Mouse (Mus musculus): ENCODE data around the gene Lrp2.

Lrp2 gene

DNA sequence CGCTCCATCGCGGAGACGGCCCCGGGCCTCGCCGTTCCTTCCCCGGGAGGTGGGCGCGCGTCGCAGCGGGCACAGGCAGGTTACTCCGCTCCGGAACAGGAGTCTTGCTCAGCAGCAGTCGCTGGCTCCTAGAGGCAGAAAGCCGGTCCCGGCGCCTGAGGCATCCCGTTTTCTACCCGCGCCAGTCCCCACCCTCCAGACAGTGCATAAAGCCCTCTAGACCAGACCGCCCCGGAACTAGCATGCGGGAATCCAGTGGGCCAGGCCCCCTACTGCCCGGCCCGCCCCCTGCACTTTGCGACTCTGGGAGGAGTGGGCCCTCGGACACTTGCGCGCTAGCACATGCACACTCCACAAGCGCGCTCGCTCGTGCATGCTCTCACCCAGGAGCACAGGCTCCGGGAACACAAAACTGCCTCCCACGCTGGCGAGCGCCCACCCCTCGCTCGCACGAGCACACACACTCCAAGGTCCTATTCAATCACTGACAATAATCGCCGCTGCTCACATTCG lies at the start of gene Lrp2:
Gene Lrp2 (minus strand): TSS at position 180 of the 513 bp plus-strand sequence.
- peak in 1 of 2 experiments; percentile 5 for DNase-seq (ENCODE audit: low spot score in 2 of 2)

DNA sequence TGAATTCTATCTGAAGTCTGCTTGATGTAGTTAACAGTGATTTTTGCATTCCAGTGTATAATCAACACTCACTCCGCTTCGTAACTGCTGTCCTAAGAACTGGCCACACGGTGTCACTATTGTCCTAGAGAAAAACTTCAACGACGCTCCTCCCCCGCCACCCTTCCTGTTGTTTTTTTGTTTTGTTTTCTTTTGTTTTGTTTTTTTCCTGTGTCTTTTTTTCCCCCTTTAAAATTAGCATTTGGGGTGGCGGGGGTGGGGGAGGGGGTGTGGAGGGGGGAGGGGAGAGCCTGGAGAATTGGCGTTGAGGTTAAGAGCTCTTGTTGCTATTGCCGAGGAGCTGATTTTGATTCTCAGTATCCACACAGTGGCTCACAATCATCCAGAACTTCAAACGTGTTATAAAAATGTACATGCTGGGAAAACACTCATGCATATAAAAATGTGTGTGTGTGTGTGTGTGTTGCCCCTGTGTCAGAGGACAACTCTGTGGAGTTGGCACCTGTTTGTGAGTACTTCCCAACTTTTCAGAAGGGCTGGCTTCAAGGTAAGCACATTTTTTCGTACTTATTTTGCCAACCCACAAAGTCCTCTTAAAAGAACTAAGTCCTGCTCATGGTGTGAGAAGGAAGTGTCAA lies 49.3 kb upstream of the Lrp2 start:
- peak in 1 of 2 experiments; percentile 21 for DNase-seq (ENCODE audit: low spot score in 2 of 2)

DNA sequence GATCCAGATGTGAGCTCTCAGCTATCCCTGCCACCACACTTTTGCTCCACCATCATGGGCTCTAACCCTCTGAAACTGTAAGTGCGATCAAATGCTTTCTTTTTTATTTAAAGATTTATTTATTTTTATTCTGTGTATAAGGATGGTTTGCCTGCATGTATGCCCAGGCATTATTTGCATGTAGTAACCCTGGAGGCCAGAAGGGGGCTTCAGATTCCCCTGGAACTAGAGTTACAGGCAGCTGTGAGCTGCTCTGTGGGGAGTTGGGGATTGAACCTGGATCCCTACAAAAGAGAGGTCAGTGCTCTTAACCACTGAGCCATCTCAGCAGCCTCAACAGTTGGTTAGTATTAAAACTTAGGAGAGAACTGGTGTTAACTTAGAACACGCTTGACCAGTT lies 45.6 kb upstream of the Lrp2 start:
- no peak for DNase-seq (ENCODE audit: low spot score in 2 of 2)

DNA sequence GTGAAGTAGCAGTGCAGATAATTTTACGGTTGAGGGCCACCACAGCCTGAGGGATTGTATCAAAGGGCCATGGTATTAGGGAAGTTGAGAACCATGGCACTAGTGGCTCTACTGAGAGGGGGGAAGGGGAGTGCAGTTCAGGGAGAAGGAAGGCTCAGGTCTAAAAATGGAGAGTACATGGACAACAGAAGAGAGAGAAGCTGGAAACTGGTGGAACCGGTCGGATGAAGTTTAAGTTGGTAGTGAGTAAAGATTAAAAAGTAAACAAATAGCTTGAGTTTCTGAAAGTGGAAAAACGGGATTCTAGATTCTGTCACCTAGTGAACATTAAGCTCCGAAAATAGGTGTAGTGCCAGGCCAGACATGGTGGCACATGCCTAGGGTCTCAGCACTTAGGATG lies 44.9 kb upstream of the Lrp2 start:
- DNase-seq (ENCODE audit: low spot score in 2 of 2) = no peak

DNA sequence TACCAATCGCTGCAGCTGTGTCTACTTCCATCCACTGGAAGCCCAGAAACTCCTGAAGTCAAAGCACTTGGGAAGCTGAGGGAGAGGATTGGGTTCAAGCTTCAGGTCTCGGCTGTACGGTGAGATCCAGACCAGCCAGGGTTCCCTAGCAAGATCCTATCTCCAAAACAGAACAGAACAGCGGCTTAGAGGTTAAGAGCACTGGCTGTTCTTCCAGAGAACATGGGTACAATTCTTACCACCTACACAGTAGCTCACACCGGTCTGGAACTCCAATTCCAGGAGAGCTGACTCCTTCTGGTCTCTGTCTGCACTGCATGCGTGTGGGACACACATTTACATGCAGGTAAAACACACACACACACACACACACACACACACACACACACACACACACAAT lies 44.0 kb upstream of the Lrp2 start:
- DNase-seq (ENCODE audit: low spot score in 2 of 2) = no peak

DNA sequence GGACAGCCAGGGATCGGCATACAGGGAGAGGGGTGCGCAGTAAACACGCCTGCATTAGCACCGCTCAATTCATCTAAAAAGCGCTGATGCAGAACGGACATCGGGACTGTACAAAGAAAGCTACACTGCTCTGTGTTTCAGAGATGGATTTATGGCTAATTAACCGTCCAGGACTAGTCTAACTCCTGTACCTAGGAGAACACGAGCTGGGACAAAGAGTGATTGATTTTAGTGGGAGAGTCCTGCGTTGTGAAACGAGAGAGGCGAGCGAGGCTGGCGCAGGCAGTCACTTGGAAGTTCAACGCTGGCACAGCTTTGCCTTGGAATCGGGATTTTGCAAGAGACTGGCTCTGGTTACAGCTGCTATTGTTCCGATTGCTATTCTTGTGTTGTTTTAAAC lies 43.4 kb upstream of the Lrp2 start:
- DNase-seq (ENCODE audit: low spot score in 2 of 2) = no peak

DNA sequence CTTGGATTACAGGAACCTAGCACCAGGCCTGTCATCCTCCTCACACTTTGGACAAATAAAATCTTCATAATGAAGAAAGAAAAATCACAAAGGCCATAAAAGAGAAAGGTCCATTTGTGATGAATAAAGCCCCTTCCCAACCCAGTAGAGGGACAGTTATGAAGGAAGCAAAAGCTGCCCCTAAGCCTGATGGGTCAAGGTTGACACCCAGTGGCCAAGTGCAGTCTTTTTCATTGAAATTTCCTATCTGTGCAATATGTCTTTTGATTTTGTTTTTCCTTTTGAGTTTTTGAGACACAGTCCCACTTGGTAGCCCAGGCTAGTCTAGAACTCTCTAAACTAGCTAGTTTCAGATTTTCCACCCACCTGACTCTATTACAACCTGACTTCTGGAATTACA lies 33.4 kb upstream of the Lrp2 start:
- DNase-seq (ENCODE audit: low spot score in 2 of 2) = no peak

DNA sequence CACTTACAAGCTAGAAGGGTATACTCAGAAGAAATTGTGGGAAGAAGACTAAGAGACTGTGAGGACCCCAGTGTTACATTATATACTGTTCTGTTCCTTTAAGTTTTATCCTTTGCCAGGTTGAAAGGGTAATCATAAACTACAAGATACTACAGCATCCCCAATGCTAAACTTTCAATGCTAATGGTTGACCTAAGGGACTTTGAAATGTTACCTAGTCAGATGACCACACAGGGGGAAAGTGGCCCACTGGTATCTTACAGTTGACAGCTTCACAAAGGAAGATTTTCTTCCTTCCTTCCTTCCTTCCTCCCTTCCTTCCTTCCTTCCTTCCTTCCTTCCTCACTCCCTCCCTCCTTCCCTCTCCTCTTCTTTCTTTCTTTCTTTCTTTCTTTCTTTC lies 32.5 kb upstream of the Lrp2 start:
- no peak for DNase-seq (ENCODE audit: low spot score in 2 of 2)

DNA sequence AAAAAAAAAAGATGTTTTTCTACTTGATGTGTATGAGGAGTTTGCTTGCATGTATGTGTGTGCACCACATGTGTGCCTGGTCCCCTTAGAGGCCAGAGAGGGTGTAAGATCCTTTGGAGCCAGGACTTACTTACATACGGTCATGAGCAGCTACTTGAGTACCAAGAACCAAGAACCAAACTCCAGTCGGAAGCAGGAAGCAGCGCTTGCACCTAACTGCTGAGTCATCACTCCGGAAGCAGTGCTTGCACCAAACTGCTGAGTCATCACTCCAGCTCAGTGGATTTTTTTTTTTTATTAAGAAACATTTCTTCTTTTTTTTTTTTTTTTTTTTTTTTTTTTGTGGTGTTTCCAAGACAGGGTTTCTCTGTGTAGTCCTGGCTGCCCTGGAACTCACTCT lies 27.4 kb upstream of the Lrp2 start:
- DNase-seq (ENCODE audit: low spot score in 2 of 2) = no peak

DNA sequence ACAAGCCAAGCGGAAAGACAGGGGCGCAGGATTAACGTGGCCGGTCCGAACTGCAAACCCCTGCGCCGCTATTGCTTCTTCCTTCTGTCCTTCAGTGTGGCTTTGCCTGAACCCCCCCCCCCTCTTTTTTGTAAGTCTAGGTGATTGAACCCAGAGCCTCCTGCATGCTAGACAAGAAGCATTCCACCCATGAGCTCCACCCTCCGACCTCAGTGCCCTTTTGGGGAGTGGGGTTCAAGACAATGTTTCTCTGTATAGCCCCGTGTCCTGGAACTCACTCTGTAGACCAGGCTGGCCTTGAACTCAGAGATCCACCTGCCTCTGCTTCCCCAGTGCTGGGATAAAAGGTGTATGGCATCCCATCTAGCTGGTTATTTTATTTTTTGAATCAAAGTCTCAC lies 26.9 kb upstream of the Lrp2 start:
- DNase-seq (ENCODE audit: low spot score in 2 of 2) = no peak

DNA sequence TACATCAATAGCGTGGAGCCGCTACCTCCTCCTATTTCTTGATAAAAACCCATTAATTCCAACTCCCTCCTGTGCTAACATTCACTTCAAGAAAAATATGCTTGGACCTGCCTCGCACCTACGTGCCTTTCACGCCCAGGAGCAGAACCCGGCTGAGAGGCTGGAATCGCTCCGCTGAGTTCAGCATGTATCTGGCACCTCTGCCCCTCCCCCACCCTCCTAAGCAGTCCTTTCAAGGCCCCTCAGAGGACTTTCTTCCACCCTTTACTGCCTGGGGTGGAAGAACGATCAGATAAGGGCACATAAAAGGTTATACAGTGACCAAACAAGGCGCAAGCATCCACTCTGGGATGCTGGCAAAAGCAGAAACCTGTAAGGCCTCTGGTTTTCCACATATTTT lies 26.4 kb upstream of the Lrp2 start:
- no peak for DNase-seq (ENCODE audit: low spot score in 2 of 2)

DNA sequence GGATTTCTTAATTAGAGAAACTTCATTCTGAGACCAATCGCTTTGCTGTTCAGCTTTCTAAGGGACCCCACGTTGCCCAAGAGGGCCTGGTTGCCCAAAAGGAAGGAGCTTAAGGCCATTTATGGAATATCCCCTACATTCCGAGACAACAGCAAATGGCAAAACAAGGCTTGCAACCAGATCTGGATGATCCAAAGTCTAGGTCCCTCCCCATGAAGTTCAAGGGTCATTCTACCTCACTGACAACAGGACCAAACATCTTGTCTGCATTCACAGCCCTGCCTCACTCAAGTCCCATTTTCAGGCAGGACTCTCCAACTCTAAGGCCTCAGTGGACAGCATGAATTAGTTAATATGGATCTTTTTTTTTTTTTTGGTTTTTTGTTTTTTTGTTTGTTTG lies 20.8 kb upstream of the Lrp2 start:
- no peak for DNase-seq (ENCODE audit: low spot score in 2 of 2)

DNA sequence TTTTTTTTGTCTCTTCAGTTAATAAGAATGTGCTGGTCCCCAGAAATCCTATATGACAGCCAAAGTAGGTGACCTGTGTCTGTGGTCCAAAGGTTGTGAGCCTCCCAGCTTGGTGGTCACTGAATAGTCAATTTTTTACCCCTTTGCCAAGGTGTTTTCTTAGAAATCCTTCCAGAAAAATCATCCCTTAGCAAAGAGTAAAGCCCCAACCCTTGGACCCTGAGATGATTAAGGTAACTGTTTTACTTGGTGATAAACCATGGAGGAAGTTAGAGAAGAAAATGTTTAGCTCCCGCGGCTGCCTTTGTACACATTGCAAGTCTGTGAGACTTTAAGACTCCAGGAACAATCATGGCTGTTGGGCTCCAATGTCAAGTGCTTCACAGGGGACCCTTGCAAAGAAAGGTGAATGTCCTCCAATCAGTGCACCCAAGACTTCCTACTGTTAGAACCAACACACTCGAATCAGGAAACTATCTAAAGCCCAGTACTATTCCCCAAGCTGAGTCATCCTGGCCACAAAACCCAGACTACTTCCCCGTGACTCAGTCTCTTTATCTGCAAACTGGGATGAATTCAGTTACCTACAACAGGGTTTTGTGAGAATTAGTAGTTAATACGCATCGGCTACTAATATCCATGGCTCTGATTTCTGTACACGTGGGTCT lies 18.0 kb upstream of the Lrp2 start:
- DNase-seq (ENCODE audit: low spot score in 2 of 2) = no peak

DNA sequence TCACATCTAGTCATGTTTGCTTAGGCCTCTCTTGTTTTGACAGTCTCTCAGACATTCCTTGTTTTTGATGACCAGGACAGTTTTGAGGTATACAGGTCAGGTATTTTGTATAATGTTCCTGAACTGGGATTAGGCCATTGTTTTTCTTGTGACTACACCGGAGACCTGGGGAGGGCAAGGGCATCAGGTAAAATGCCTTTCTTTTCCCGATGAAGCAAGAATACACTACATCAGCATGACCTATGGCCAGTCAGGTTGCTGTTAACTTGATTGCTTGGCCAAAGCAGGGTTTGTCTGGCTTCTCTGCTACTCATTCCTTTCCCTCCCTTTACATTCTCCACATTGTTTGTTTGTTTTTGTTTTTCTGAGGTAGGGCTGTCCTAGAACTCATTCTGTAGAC lies 7.3 kb upstream of the Lrp2 start:
- DNase-seq (ENCODE audit: low spot score in 2 of 2) = no peak

DNA sequence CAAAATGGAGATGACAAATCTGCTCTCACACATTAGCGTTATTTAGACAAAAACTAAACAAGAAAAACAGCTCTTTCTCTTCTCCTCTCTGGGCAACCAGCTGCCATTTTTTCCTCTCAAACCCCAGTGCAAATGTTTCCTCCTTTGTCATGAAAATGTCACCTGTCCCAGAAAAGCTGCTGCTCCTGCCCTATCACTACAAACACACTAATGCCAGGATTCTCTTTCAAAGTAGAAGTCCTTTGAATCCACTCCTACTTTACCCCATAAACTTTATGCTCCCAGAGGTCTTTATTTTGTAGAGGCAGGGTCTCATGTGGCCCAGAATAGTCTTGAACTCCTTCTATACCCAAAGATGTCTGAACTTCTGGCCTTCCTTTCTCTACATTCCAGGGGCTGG lies 6.7 kb upstream of the Lrp2 start:
- no peak for DNase-seq (ENCODE audit: low spot score in 2 of 2)

DNA sequence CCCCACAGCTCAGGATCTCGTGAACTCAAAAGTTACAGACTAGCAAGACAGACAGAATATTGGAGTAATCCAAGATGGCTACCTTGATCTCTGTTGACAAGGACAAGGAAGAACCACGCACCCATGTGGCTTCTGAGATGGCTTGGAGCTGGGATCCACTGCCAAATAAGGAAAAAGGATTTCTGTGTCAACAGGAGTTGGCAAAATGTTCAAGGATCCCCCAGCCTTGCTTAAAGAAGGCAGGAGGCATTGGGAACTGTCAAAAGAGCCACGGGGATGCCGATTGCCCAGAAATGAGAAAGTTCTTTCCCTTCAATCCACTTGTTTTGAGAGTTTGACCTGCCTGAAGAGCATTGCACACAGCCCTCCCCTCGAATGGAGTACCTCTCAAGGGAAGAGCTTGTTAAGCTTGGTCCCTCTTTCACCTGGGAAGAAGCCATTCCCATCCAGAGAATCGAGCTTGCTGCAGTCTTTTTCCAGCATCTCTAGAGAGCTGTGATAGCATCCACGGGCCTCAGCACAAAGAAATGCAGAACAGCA lies 6.2 kb upstream of the Lrp2 start:
- DNase-seq (ENCODE audit: low spot score in 2 of 2) = no peak

DNA sequence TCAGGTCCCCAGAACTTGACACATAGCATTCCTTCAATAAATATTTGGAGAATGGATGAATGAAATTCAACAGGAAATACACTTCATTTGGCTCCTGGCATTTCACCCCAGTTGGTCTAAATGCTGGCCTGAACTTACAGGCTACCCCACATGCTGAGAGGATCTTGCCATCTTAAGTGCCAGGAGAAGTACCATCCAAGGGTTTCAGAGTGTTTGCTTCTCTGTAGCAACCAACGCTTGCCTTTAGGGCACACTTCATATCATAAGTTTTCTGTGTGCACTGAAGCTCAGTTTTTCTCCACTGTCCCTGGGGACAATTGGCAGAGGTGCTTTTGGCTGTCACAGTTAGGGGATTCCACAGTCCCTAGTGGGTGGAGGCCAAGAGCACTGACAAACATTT lies 4.7 kb upstream of the Lrp2 start:
- DNase-seq (ENCODE audit: low spot score in 2 of 2) = no peak

DNA sequence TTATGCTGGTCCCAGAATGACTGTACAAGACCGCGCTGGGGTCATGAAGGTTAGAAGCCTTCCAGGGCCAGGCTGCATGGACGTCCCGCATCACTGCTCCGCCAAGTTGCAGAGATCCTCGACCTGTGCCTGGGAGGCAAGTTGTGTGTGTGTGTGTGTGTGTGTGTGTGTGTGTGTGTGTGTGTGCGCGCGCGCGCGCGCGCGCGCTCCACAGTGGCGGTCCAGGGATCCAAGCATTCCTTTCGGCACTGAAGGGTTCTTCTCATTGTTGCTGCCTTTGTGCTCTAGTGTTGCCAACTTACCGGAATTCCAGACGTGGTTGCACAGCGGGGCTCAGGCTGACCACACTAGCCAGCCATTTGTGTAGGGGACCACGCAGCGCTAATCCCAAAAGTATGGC lies 2.0 kb upstream of the Lrp2 start:
- no peak for DNase-seq (ENCODE audit: low spot score in 2 of 2)

DNA sequence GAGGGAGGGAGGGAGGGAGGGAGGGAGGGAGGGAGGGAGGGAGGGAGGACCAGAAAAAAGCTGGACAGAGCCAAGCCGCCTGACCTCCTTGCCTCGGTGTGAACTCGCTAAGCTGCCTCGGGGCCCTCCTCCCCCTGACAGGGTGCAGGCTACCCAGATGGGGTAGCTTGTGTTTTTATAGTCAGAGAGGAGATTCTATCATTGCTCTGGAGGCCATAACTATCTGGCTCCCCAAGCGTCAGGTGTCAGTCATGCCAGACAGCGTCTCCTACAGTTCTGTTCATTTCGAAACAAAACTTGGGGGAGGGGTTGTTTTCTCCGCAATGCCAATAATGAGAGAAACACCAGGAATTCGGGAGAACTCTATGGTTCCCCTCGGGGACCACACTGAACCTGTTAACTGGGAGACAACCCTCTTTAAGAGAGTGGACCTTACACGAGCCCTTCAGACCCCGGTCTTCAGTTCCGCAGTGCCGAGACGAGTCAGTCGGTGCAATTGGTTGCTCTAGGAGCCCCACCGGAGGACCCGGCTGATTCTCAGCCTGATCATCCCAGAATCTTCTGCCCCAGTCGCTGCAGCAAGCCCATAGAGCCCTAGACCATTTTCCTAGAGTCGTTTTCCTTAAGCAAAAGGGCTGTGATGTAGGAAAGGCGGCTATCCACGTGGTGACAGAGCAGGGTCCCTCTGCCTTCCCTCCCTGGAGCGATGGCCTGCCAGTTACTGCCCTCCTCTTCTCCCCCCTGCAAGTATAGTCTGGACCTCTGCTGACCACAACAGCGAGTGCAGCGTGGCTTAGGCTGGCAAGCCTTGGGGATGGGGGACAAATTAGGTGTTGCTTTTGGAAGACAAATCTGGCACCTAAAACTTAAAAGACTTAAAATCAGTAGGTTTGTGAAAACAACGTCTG lies 1.2 kb upstream of the Lrp2 start:
- DNase-seq (ENCODE audit: low spot score in 2 of 2) = no peak

DNA sequence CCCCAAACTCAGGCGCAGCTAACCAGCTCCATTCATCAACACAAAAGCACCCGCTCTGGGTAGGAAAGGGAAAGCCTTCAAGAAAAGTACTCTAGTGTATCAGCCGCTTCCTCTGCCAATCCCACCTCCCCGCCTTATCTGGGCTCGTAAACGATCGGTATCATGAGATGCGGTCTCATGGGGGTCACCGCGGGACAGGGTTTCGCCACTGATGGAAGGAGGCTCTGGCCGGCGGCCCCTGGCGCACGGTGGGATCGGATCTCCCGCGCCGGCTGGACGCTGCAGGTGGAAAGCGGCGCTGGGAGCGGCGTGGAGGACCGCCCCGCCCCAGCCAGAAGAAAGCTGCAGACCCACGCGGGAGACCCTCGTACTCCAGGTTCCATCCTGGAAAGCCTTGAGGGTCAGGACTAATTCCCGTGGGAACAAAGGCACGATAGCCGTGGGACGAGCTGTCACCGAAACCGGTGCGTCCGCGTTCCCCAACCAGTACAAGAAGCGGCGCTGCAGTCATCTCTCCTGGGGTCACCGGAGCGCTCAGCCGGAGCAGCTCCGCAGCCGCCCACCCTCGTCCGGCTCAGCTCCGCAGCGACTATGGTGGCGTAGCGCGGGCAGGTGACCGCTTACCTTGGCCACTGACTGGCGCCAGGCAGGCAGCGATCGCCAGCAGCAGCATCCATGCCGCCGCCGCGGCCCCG lies 527 bp downstream of the Lrp2 start:
- DNase-seq (ENCODE audit: low spot score in 2 of 2) = no peak

DNA sequence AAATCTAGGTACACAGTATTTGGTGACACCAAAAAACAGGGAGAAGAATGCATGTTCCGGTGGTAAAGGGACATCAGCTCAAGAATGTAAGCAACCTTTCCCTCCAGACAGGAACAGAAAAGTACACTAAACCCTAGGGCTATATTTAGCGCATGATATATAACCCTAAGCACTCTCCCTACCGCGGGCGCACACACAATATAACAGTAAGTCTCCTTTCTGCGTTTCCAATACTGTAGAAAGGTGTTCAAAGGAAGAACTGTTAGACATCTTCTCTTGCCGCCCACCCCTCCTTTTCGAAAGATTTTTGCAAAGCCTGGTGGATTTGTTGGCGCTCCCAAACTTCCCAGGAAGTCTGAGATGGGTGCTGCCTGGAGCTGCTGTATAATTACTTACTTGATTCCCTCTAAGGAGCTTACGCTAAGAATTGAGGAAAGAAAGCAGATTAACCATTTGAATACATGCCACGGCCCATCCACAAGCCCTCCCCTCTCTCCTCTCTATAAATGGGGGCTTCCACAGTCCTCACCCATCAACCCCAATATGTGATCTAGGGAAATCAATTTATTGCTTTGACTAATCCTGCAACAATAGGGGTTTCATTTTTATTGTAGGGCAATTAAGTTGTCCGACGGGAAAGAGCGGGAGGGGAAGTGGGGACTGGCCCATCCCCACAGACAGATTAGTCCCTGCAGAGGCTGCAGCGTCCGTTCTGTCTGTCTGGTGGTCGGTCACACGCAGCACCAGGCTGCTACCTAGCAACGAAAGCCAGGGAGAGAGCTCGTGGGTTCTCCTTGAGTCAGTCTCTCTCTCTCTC lies 1.5 kb downstream of the Lrp2 start:
- DNase-seq (ENCODE audit: low spot score in 2 of 2) = no peak

All from frontal cortex, postnatal 14 days (tissue).